Mouse (Mus musculus): ENCODE measurements around the gene Apol7a.
A peak's percentile ranks its signal among the peaks of the same experiment; 100 is the strongest.
"Not testable (repeated sequence)": the region's sequence is repeated elsewhere in the genome, so short reads cannot be mapped to it uniquely, and the experiment has no call there.

Gene Apol7a

GRCm38 (mm10) chr15:77399027-77399426, at the start of gene Apol7a:
Gene Apol7a, minus strand, starts transcription at chr15:77399110.
- not testable (repeated sequence) for DNase-seq (ENCODE audit: low read depth in 2 of 2, low spot score in 2 of 2)

GRCm38 (mm10) chr15:77447392-77447791, 48.5 kb upstream of the Apol7a start, which contains the start of gene Apol7b:
Gene Apol7b, minus strand, starts transcription at chr15:77447492.
- not testable (repeated sequence) for DNase-seq (ENCODE audit: low read depth in 2 of 2, low spot score in 2 of 2)

GRCm38 (mm10) chr15:77445668-77446067, 46.8 kb upstream of the Apol7a start:
- DNase-seq (ENCODE audit: low read depth in 2 of 2, low spot score in 2 of 2) = not testable (repeated sequence)

- not testable (repeated sequence) for DNase-seq (ENCODE audit: low read depth in 2 of 2, low spot score in 2 of 2)
These were observed 45.8 kb upstream of the Apol7a start for GRCm38 (mm10) chr15:77444746-77445145.

GRCm38 (mm10) chr15:77428690-77429448, 30.0 kb upstream of the Apol7a start:
- not testable (repeated sequence) for DNase-seq (ENCODE audit: low read depth in 2 of 2, low spot score in 2 of 2)

- DNase-seq (ENCODE audit: low read depth in 2 of 2, low spot score in 2 of 2) = not testable (repeated sequence)
These were observed 24.0 kb upstream of the Apol7a start for GRCm38 (mm10) chr15:77422925-77423324.

- not testable (repeated sequence) for DNase-seq (ENCODE audit: low read depth in 2 of 2, low spot score in 2 of 2)
These were observed 20.7 kb upstream of the Apol7a start for GRCm38 (mm10) chr15:77419657-77420056.

- not testable (repeated sequence) for DNase-seq (ENCODE audit: low read depth in 2 of 2, low spot score in 2 of 2)
These were observed 17.9 kb upstream of the Apol7a start for GRCm38 (mm10) chr15:77416655-77417333.

- DNase-seq (ENCODE audit: low read depth in 2 of 2, low spot score in 2 of 2) = not testable (repeated sequence)
These were observed 16.7 kb upstream of the Apol7a start for GRCm38 (mm10) chr15:77415653-77416052.

GRCm38 (mm10) chr15:77412695-77413094, 13.8 kb upstream of the Apol7a start:
- DNase-seq (ENCODE audit: low read depth in 2 of 2, low spot score in 2 of 2) = peak in 1 of 2 experiments; percentile 27

- not testable (repeated sequence) for DNase-seq (ENCODE audit: low read depth in 2 of 2, low spot score in 2 of 2)
These were observed 12.1 kb upstream of the Apol7a start, which contains the start of gene Apol9a for GRCm38 (mm10) chr15:77411035-77411434. Gene Apol9a, minus strand, starts transcription at chr15:77411135.

GRCm38 (mm10) chr15:77406370-77406769, 7.5 kb upstream of the Apol7a start:
- DNase-seq (ENCODE audit: low read depth in 2 of 2, low spot score in 2 of 2) = peak; percentile 79 to 84

- DNase-seq (ENCODE audit: low read depth in 2 of 2, low spot score in 2 of 2) = not testable (repeated sequence)
These were observed 1.3 kb downstream of the Apol7a start for GRCm38 (mm10) chr15:77397450-77398132.

- not testable (repeated sequence) for DNase-seq (ENCODE audit: low read depth in 2 of 2, low spot score in 2 of 2)
These were observed 5.1 kb downstream of the Apol7a start for GRCm38 (mm10) chr15:77393832-77394231.

GRCm38 (mm10) chr15:77387462-77387861, 11.4 kb downstream of the Apol7a start:
- DNase-seq (ENCODE audit: low read depth in 2 of 2, low spot score in 2 of 2) = no peak

GRCm38 (mm10) chr15:77384340-77385030, 14.4 kb downstream of the Apol7a start:
- DNase-seq (ENCODE audit: low read depth in 2 of 2, low spot score in 2 of 2) = no peak

GRCm38 (mm10) chr15:77382880-77383279, 16.0 kb downstream of the Apol7a start:
- DNase-seq (ENCODE audit: low read depth in 2 of 2, low spot score in 2 of 2) = no peak

GRCm38 (mm10) chr15:77382271-77382850, 16.5 kb downstream of the Apol7a start:
- no peak for DNase-seq (ENCODE audit: low read depth in 2 of 2, low spot score in 2 of 2)

GRCm38 (mm10) chr15:77381481-77381880, 17.4 kb downstream of the Apol7a start:
- no peak for DNase-seq (ENCODE audit: low read depth in 2 of 2, low spot score in 2 of 2)

GRCm38 (mm10) chr15:77379921-77380320, 19.0 kb downstream of the Apol7a start:
- no peak for DNase-seq (ENCODE audit: low read depth in 2 of 2, low spot score in 2 of 2)

Measured in CD8-positive naive resting alpha-beta T cell, adult 2 months (primary cell).